Mouse (Mus musculus) G1E (cell line): ENCODE measurements around the gene Olfr187.
"Not testable (repeated sequence)": the region's sequence is repeated elsewhere in the genome, so short reads cannot be mapped to it uniquely, and the experiment has no call there.

ENCODE experiments used
- CTCF ChIP-seq: IDR thresholded peaks from 2 replicates; pipeline ENCODE4 v1.5.1; 2012; ENCODE audit warnings: low read depth, low read length, inconsistent platforms, mixed read lengths
- GATA1 ChIP-seq: IDR thresholded peaks from 2 replicates; pipeline ENCODE4 v1.6.1; 2012; ENCODE audit warnings: borderline replicate concordance, low read length, inconsistent platforms, mixed read lengths
- TAL1 ChIP-seq: conservative IDR thresholded peaks from 2 replicates; pipeline ENCODE4 v1.6.1; 2012; ENCODE audit warnings: low read depth, low read length, inconsistent platforms, mixed read lengths

- TF ChIP-seq TAL1, CTCF, GATA1: not testable (repeated sequence)
These were observed 22.8 kb upstream of the Olfr187 start for GRCm38 (mm10) chr16:59062411-59062810.
